Mouse (Mus musculus) kidney, postnatal 0 days (tissue): Measurements from ENCODE around the gene Pitpnm2. TPM values are rescaled to one million over a fixed set of nuclear protein-coding genes. Genes with fewer than 3 reads are reported as not detected.

Experiments used
- ATAC-seq: fragments of 200-750 bp; cut with Nextera tagmentation; replicated peaks from 2 replicates; pipeline ENCODE4 v1.8.0; 2017; ENCODE audit warnings: low read depth, moderate number of reproducible peaks, moderate TSS enrichment, moderate library complexity; ENCODE audit not compliant: low FRiP score
- DNase-seq: peaks from one replicate; pipeline ENCODE4 v3.0.0-alpha.2; 2016; ENCODE audit warnings: low spot score
- H3K27ac ChIP-seq: fragments of 300-500 bp; sonication (generic); 2 replicates; pipeline ENCODE4 v1.5.1; 2014; ENCODE audit warnings: mild to moderate bottlenecking
- H3K27me3 ChIP-seq: fragments of 300-500 bp; sonication (generic); 2 replicates; pipeline ENCODE4 v1.6.1; 2014; ENCODE audit warnings: low read length, mixed read lengths; ENCODE audit not compliant: insufficient read depth
- H3K36me3 ChIP-seq: fragments of 300-500 bp; sonication (generic); 2 replicates; pipeline ENCODE4 v1.6.1; 2014; ENCODE audit warnings: low read length, mixed read lengths; ENCODE audit not compliant: insufficient read depth
- H3K4me1 ChIP-seq: fragments of 300-500 bp; sonication (generic); replicated peaks from 2 replicates; pipeline ENCODE4 v1.6.1; 2014; ENCODE audit warnings: antibody characterized with exemption, low read length, mixed read lengths; ENCODE audit not compliant: insufficient read depth
- H3K4me2 ChIP-seq: fragments of 300-500 bp; sonication (generic); 2 replicates; pipeline ENCODE4 v1.6.1; 2014; ENCODE audit warnings: mild to moderate bottlenecking, low read length, moderate library complexity, mixed read lengths
- H3K4me3 ChIP-seq: fragments of 300-500 bp; sonication (generic); replicated peaks from 2 replicates; pipeline ENCODE4 v1.5.1; 2014; ENCODE audit warnings: low read depth, low read length
- H3K9ac ChIP-seq: fragments of 300-500 bp; sonication (generic); 2 replicates; pipeline ENCODE4 v1.6.1; 2014; ENCODE audit warnings: low read depth, low read length
- H3K9me3 ChIP-seq: fragments of 300-500 bp; sonication (generic); replicated peaks from 2 replicates; pipeline ENCODE4 v1.6.1; 2016; ENCODE audit warnings: low read length, inconsistent platforms, mixed read lengths
- CTCF ChIP-seq: IDR thresholded peaks from 2 replicates; pipeline ENCODE4 v1.5.1; 2016; ENCODE audit warnings: antibody characterized with exemption, low read depth, mild to moderate bottlenecking, moderate library complexity
- WGBS: fragments of 180-500 bp; shearing (Covaris S2); extraction: QIAGEN DNeasy Blood & Tissue Kit; methylation state at CpG from one replicate; pipeline ENCODE4 v1.1.7; 2014; 5-methylcytosine and 5-hydroxymethylcytosine counted together
- polyA plus RNA-seq: library from polyadenylated mRNA; unstranded; fragments of >200 nt; fragmentation: Nextera tagmentation; extraction: Ambion mirVana; gene quantifications from 2 replicates; pipeline ENCODE4 v1.2.1, GENCODE M21; 2015

The Pitpnm2 gene
- polyA plus RNA-seq, 1 experiment from 2014 or later: 3.1 TPM

DNA sequence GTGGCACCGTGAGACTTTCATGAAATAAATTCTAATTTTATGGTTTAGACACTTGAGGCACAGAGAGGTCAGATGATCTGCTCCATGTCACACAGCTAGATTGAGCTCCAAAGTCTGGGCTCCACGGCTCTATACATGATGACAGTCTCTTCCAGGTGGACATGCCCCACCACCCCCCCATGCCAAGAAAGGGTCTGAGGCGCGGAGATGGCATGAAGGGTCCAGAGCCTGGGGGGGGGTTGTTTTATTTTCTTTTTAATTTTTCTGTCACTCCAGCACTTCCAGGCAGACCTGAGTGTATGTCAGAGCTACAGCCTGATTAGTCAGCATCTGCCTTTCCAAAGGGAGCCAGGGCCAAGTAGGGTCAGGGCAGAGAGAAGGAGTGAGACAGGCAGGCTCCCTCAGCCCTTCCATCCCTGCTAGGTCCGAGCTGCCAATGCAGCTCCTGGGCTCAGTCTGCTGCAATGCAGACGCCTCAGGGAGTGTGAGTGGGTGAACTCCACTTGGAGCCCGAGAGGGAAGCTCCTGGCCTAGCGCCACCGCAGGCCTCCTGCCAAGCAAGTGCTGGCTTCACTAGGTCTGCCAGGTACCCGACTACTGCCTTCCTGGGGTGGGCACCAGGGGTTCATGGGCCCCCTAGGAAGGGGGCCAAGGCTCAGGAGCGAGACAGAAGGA lies 156.3 kb downstream of the Pitpnm2 start:
- no peak for ATAC-seq
- 70% methylated on average over 11 of the region's 11 CpGs for WGBS

DNA sequence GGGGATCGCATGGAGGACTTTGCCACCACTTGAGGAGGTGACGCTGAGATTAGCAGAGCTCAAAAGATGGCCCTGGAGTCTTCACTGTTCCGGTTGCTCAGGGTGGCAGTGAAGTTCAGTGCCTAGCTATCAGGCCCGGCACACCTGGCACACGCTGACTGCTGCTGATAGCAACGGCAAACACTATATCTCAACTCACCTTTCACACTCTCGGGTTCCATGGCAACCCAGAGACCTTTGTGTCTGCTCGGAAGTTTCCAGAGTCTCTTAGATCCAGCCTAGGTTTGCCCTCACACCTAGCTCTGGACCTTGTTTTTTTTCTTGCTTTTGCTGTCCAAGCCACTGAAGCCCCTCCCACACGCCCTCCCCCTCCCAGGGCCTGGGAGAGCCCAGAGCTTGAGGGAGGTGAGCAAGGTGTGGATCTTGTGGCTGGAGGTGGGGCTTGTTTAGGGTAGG lies 157.6 kb downstream of the Pitpnm2 start:
- Histone ChIP-seq H3K4me3 (no peak overlapping the region), H3K9ac (no peak overlapping the region), H3K36me3 (no peaks in the 10 kb centered on the region), H3K27ac (no peak overlapping the region), H3K9me3 (no peaks in the 10 kb centered on the region), H3K27me3 (no peaks in the 10 kb centered on the region), H3K4me1 (0 out of 2 replicates have a peak, but pooled peaks cover 6% of the 10 kb centered on the region), H3K4me2 (no peak overlapping the region)
- DNase-seq (no peak), ATAC-seq (no peak)
- 61% methylated on average over 9 of the region's 9 CpGs for WGBS
- no peak for TF ChIP-seq CTCF

More for the DNA sequence above, 156.3 kb downstream of the Pitpnm2 start:
- Histone ChIP-seq H3K4me3 (no peak overlapping the region), H3K4me1 (0 out of 2 replicates have a peak, but pooled peaks cover 6% of the 10 kb centered on the region), H3K36me3 (no peaks in the 10 kb centered on the region), H3K9me3 (no peaks in the 10 kb centered on the region), H3K4me2 (no peak overlapping the region), H3K9ac (no peak overlapping the region), H3K27me3 (no peaks in the 10 kb centered on the region), H3K27ac (no peak overlapping the region)
- DNase-seq: no peak
- no peak for TF ChIP-seq CTCF

DNA sequence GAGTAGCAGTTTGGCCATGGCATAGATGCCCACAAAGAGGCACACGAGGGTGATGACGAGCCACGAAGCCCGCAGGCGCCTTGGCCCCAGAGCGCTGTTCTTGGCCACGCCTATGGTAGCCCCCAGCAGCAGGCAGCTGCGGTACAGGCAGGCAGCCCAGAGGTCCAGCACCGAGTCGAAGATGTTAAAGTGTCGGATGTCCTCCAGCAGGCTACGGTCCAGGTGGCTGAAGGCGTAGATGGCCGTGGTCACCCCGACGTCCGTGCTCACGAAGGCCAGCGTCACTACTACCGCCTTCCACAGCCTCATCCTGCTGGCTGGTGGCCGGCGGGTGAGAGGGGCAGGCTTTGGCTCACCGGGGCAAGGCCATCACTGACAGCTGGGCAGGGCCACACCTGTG lies 159.7 kb downstream of the Pitpnm2 start:
- Histone ChIP-seq H3K4me2 (no peak overlapping the region), H3K4me1 (0 out of 2 replicates have a peak, but pooled peaks cover under 1% of the 10 kb centered on the region), H3K4me3 (no peak overlapping the region), H3K9ac (no peak overlapping the region), H3K27me3 (no peaks in the 10 kb centered on the region), H3K9me3 (no peaks in the 10 kb centered on the region), H3K36me3 (no peaks in the 10 kb centered on the region), H3K27ac (no peak overlapping the region)
- TF ChIP-seq CTCF: no peak
- ATAC-seq: no peak
- 81% methylated on average over 23 of the region's 23 CpGs for WGBS
- no peak for DNase-seq

DNA sequence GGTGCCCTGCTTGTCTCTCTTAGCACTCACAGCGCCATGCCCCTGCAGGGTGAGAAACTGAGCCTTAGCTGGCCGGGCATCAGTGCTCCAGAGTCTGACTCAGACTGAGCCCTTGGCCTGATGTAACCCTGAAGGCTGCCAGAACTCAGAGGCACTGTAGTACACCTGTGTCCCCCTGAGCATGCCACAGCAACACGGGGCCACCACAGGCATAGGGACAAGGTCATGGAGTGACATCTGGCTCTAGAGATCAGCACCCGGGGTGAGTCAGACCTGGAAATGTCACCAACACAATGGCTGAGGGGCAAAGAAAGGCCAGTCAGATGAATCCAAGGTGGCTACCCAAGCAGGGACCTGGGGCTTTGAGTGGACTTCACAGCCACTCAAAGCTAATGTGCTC lies 162.7 kb downstream of the Pitpnm2 start:
- TF ChIP-seq CTCF: no peak
- H3K36me3 ChIP-seq: no peaks in the 10 kb centered on the region
- H3K9ac ChIP-seq: no peak overlapping the region
- no peaks in the 10 kb centered on the region for H3K4me1 ChIP-seq
- DNase-seq: no peak
- no peaks in the 10 kb centered on the region for H3K27me3 ChIP-seq
- ATAC-seq: no peak
- H3K4me2 ChIP-seq: no peak overlapping the region
- no peak overlapping the region for H3K27ac ChIP-seq
- no peak overlapping the region for H3K4me3 ChIP-seq
- no peaks in the 10 kb centered on the region for H3K9me3 ChIP-seq
- 84% methylated on average over 4 of the region's 4 CpGs for WGBS

DNA sequence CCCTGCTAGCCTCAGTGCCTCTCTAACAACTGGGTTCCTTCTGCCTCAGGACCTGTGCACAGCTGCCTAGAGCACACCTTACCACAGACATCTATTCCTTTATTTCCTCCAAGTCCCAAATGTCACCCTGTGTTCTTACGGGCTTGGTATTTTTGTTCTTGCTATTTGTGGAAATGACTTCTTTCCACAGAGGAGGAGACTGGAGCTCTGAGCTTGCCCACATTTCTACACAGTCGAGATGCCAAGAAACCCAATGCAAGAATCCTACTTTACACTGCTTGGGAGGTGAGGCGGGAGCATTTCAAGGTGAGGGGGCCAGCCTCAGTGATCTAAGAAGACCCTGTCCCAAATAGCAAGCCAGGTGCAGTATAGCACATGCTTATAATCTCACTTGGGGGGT lies 164.0 kb downstream of the Pitpnm2 start:
- Histone ChIP-seq H3K4me2 (no peak overlapping the region), H3K27ac (no peak overlapping the region), H3K27me3 (no peaks in the 10 kb centered on the region), H3K9ac (no peak overlapping the region), H3K4me3 (no peak overlapping the region), H3K9me3 (no peaks in the 10 kb centered on the region), H3K36me3 (no peaks in the 10 kb centered on the region), H3K4me1 (no peaks in the 10 kb centered on the region)
- no peak for ATAC-seq
- WGBS: 77% methylated on average over 3 of the region's 3 CpGs
- TF ChIP-seq CTCF: no peak
- no peak for DNase-seq

DNA sequence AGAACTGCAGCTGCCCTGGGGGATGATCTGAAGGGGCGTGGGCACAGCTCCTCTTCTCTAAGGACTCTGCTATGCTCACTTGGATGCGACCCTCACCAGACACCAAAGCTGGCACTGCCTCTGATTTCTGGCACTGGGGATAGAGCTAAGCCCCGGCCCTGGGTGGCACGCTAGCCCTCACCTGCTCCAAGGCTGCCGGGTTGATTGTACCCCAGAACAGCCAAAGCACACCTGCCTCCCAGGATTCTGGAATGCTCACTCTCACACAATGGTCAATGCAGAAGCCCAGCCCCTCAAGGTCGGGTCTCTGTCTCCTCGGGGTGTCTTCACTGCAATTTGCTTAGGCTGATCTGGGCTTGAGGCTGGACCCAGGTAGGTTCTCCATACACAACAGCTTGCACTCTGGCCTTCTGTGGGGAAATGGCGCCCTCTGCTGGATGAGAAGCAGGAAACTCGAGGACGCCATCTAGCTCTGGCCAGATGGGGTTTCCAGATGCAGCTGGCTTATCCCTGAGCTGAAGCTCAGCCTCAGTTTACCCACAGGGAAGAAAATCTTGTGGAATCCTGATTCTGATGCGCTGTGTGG lies 164.9 kb downstream of the Pitpnm2 start:
- 42% methylated on average over 11 of the region's 11 CpGs for WGBS
- peak; percentile 99 for TF ChIP-seq CTCF

More for the DNA sequence above, 164.9 kb downstream of the Pitpnm2 start:
- Histone ChIP-seq H3K9me3 (no peaks in the 10 kb centered on the region), H3K9ac (no peak overlapping the region), H3K36me3 (no peaks in the 10 kb centered on the region), H3K4me3 (no peak overlapping the region), H3K4me2 (no peak overlapping the region), H3K27me3 (no peaks in the 10 kb centered on the region), H3K27ac (no peak overlapping the region), H3K4me1 (no peaks in the 10 kb centered on the region)
- DNase-seq (peak; percentile 89), ATAC-seq (peak; percentile 43; the same call in 1 of the 2 replicates)
